In the genomic region with DNA sequence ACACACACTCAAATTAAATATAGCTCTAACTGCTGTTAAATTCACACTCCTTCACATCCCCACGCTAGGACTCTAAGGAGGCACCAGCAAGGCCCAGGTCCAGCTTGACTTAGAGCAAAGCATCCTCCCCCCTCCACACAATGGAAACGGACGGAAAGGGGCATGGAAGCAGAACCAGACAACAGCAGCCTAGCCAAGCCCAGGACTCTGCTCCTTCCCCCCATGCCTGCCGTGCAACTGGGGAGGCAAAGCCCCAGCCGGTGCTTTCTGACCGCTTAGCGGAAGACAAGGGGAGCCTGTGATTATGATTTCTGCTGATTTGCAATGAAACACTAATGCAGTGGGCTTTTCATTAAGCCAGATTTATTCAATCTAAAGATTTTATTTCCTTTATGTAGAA, we compare ENCODE assay signal across 29 mouse cellular contexts.
DNase-seq lines count a peak whose midpoint lies in the region; ATAC-seq and TF ChIP-seq lines count a peak whose summit lies in the region.
"Had no signal": no experiment of that assay in that cellular context is flagged by ENCODE, and none has a peak within 500 bp of the region (broad histone marks: within the 10 kb centered on the region; RNA-seq: fewer than 3 reads in every experiment).

No protein-coding gene starts in this region.

- H3K9ac ChIP-seq in heart, embryonic 12.5 days = 0 out of 2 replicates have a peak overlapping the region, but pooled peaks have one; percentile 22
- no peak overlapping the region for H3K9ac ChIP-seq in midbrain, embryonic 11.5 days (ENCODE audit: low read length)
- no peak overlapping the region for H3K9ac ChIP-seq in midbrain, postnatal 0 days (replicated peaks; ENCODE audit: low read length, poor library complexity, severe bottlenecking)
- H3K9ac ChIP-seq: forebrain, embryonic 12.5 days; limb, embryonic 15.5 days; liver, embryonic 13.5 days had no signal

- no peaks in the 10 kb centered on the region for H3K36me3 ChIP-seq in heart, embryonic 12.5 days
- H3K36me3 ChIP-seq in midbrain, embryonic 11.5 days (ENCODE audit: control insufficient read depth, insufficient read depth, low read length) = no peaks in the 10 kb centered on the region
- no peaks in the 10 kb centered on the region; the same call in 1 of the 2 replicates for H3K36me3 ChIP-seq in midbrain, postnatal 0 days (ENCODE audit: insufficient read depth, low read length)
- H3K36me3 ChIP-seq: forebrain, embryonic 12.5 days; limb, embryonic 15.5 days; liver, embryonic 13.5 days had no signal

- DNase-seq in cerebellum, adult 9-10 months = peak; percentile 23
- DNase-seq in cerebellum, adult 18-20 months = no peak
- no peak for DNase-seq in heart, postnatal 25 days (ENCODE audit: low spot score)
- peak; percentile 82 for DNase-seq in midbrain, embryonic 11.5 days (ENCODE audit: low spot score, missing footprints)
- DNase-seq in midbrain, postnatal 0 days (ENCODE audit: low spot score) = no peak
- no peak for DNase-seq in lung, postnatal 10 days
- DNase-seq: adrenal gland, adult 2 months; adrenal gland, postnatal 36 days; cerebellum, adult 2 months; embryo, embryonic 11 days; gastrocnemius, postnatal 10 days; heart, postnatal 10 days; kidney, adult 9 months; kidney, postnatal 10 days; layer of hippocampus, postnatal 36 days; left cerebral cortex, postnatal 4 days; liver, embryonic 13.5 days; lung, adult 2 months; lung, postnatal 14 days; right cerebral cortex, adult 18-20 months; spleen, adult 18-20 months; thymus, postnatal 14 days had no signal

- H3K27me3 ChIP-seq in heart, embryonic 12.5 days (replicated peaks) = peaks cover 15% of the 10 kb centered on the region; the same call in 1 of the 2 replicates
- H3K27me3 ChIP-seq in midbrain, embryonic 11.5 days (ENCODE audit: control insufficient read depth, insufficient read depth, low read length) = peaks cover 18% of the 10 kb centered on the region
- H3K27me3 ChIP-seq in midbrain, postnatal 0 days (ENCODE audit: insufficient read depth, low read length) = no peaks in the 10 kb centered on the region

- intact Hi-C loops in heart, postnatal 25 days (cut with DNase I) = no loop called here

- no peak for TF ChIP-seq CTCF in midbrain, postnatal 0 days (IDR thresholded peaks at IDR 0.05)

- no peaks in the 10 kb centered on the region for H3K9me3 ChIP-seq in heart, embryonic 12.5 days (replicated peaks)
- no peaks in the 10 kb centered on the region for H3K9me3 ChIP-seq in midbrain, embryonic 11.5 days (ENCODE audit: control insufficient read depth, low read length)
- no peaks in the 10 kb centered on the region for H3K9me3 ChIP-seq in midbrain, postnatal 0 days (ENCODE audit: low read length)
- H3K9me3 ChIP-seq: forebrain, embryonic 12.5 days; limb, embryonic 15.5 days; liver, embryonic 13.5 days had no signal

- no peak for ATAC-seq in heart, embryonic 12.5 days (ENCODE audit: insufficient number of reproducible peaks, low FRiP score)
- ATAC-seq in midbrain, embryonic 11.5 days (ENCODE audit: low FRiP score) = no peak
- no peak for ATAC-seq in midbrain, postnatal 0 days (ENCODE audit: low FRiP score)
- ATAC-seq: activated CD4-positive, CD25-positive, alpha-beta regulatory T cell, adult 4 months; intestine, postnatal 0 days had no signal

- H3K27ac ChIP-seq in heart, embryonic 12.5 days (ENCODE audit: poor library complexity, severe bottlenecking) = no peak overlapping the region
- H3K27ac ChIP-seq in midbrain, embryonic 11.5 days (ENCODE audit: low read depth, low read length) = no peak overlapping the region
- H3K27ac ChIP-seq in midbrain, postnatal 0 days (ENCODE audit: low read depth, low read length) = no peak overlapping the region
- H3K27ac ChIP-seq: forebrain, embryonic 12.5 days; limb, embryonic 15.5 days; liver, embryonic 13.5 days had no signal

- H3K4me1 ChIP-seq in heart, embryonic 12.5 days (replicated peaks) = peaks cover 76% of the 10 kb centered on the region
- H3K4me1 ChIP-seq in midbrain, embryonic 11.5 days (ENCODE audit: control insufficient read depth, insufficient read depth, low read length) = peaks cover 67% of the 10 kb centered on the region
- H3K4me1 ChIP-seq in midbrain, postnatal 0 days (ENCODE audit: insufficient read depth, low read length) = peaks cover 33% of the 10 kb centered on the region

- no peak overlapping the region for H3K4me3 ChIP-seq in heart, embryonic 12.5 days
- H3K4me3 ChIP-seq in midbrain, embryonic 11.5 days (ENCODE audit: low read depth, low read length) = no peak overlapping the region
- H3K4me3 ChIP-seq in midbrain, postnatal 0 days (ENCODE audit: low read depth, low read length) = no peak overlapping the region
- H3K4me3 ChIP-seq: erythroblast, embryonic 14.5 days; forebrain, embryonic 12.5 days; limb, embryonic 15.5 days; liver, embryonic 13.5 days had no signal

- WGBS in heart, embryonic 12.5 days = 55% methylated on average over 7 of the region's 7 CpGs
- WGBS in midbrain, embryonic 11.5 days = 21% methylated on average over 7 of the region's 7 CpGs
- WGBS in midbrain, postnatal 0 days = 41% methylated on average over 7 of the region's 7 CpGs

- no peak overlapping the region for H3K4me2 ChIP-seq in heart, embryonic 12.5 days
- no peak overlapping the region for H3K4me2 ChIP-seq in midbrain, embryonic 11.5 days
- H3K4me2 ChIP-seq in midbrain, postnatal 0 days (ENCODE audit: low read depth, low read length, poor library complexity, severe bottlenecking) = no peak overlapping the region
- H3K4me2 ChIP-seq: forebrain, embryonic 12.5 days; heart, embryonic 11.5 days; limb, embryonic 15.5 days; liver, embryonic 13.5 days had no signal

Comparison
In these comparisons a context has a peak if more than half of its experiments do, and no peak if none do; other contexts are left out.
1. DNase-seq: peak in cerebellum, adult 9-10 months (single experiment) and midbrain, embryonic 11.5 days (single experiment); none in cerebellum, adult 18-20 months (0 of 2), heart, postnatal 25 days (single experiment), midbrain, postnatal 0 days (single experiment) and lung, postnatal 10 days (single experiment).